In genomic region chr9:6668001-6668969, GRCm38 (mm10) we compare ENCODE assay signal across 8 mouse cellular contexts.
DNase-seq lines count a peak whose midpoint lies in the region; TF ChIP-seq lines count a peak whose summit lies in the region.

No protein-coding gene starts in this region.

- no peaks in the 10 kb centered on the region for H3K27me3 ChIP-seq in midbrain, embryonic 10.5 days (ENCODE audit: low read depth, poor library complexity, severe bottlenecking)

- peak; percentile 86 for DNase-seq in adrenal gland, postnatal 10 days
- DNase-seq in embryo, embryonic 10.5 days (ENCODE audit: low spot score) = peak; percentile 80
- DNase-seq in gastrocnemius, postnatal 14 days = peak; percentile 83
- DNase-seq in induced T-regulatory cell, adult 2 months (ENCODE audit: low read depth) = peak; percentile 3
- DNase-seq in left cerebral cortex, adult 2 months (ENCODE audit: extremely low spot score in 1 of 2, low spot score in 2 of 2) = peak; percentile 53 to 58
- peak; percentile 48 for DNase-seq in midbrain, embryonic 10.5 days (ENCODE audit: low spot score)
- peak; percentile 61 for DNase-seq in skeletal muscle tissue, adult 2 months (ENCODE audit: low read depth, low spot score)
- DNase-seq in spleen, adult 12 weeks (ENCODE audit: low spot score) = no peak

- intact Hi-C loops in gastrocnemius, postnatal 14 days (cut with DNase I; ENCODE audit: low total_unique reads) = no loop called here
- intact Hi-C loops in left cerebral cortex, adult 2 months (cut with DNase I) = loop anchor here (5.0 kb wide), 1 partner anchor 1871 kb away; the partner anchor contains the start of gene Gria4

- 0 out of 2 replicates have a peak overlapping the region, but pooled peaks have one; percentile 19 for H3K27ac ChIP-seq in left cerebral cortex, adult 2 months
- H3K27ac ChIP-seq in midbrain, embryonic 10.5 days (replicated peaks) = no peak overlapping the region

- peak; percentile 87 for TF ChIP-seq CTCF in left cerebral cortex, adult 2 months (IDR thresholded peaks at IDR 0.05)

- WGBS in midbrain, embryonic 10.5 days = 57% methylated on average over 14 of the region's 14 CpGs

- no peaks in the 10 kb centered on the region for H3K9me3 ChIP-seq in midbrain, embryonic 10.5 days (replicated peaks)

- peak overlapping the region; percentile 6; the same call in 1 of the 2 replicates for H3K4me3 ChIP-seq in left cerebral cortex, adult 2 months
- H3K4me3 ChIP-seq in midbrain, embryonic 10.5 days = no peak overlapping the region

- no peaks in the 10 kb centered on the region for H3K4me1 ChIP-seq in midbrain, embryonic 10.5 days

- no peaks in the 10 kb centered on the region for H3K36me3 ChIP-seq in midbrain, embryonic 10.5 days
